Mouse (Mus musculus): ENCODE data around the gene Zbtb25. TPM values are rescaled to one million over a fixed set of nuclear protein-coding genes. Genes with fewer than 3 reads are reported as not detected.

Zbtb25 gene
- 10 to 100 TPM; 15.7 to 22.1 TPM for total RNA-seq (2021)

DNA sequence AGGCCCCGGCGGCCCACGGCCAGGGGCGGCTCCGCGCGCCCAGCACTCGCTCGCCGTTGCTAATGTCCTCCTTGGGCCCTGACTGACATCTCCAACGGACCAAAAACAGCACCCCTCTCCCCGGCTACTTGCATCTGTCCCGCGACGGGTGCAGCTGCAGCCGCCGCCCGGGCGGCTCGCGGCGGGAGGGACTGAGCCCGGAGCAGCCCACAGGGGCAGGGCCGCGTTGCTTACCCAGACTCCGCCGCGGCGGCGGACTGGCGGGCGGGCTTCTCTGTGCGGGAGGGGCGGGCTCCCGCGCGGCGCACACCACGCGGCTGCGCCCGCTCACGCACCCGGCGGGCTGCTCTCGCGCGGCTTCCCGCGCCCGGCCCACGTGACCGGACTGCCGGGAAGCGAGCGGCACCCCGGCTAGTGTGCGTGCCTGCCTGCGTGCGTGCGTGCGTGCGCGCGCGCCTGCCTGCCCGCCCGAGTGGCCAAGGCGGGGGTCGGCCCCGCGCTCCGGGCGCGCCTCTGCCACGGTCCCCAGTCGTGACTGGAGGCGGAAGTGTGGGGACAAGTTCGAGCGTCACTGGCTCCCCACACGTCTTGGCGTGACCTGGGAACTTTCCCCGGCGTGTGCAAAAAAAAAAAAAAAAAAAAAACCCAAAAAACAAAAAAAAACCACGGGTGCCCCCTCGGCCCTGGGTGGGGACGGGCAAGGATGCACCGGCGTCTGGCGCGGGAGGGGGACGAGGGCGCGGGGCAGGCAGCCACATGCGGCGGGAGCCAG lies at the start of gene Zbtb25:
Zbtb25 (minus strand) TSS at position 397 of the 772 bp plus-strand sequence.
- DNase-seq: peak; percentile 88

- no peak for DNase-seq
These were observed 48.9 kb upstream of the Zbtb25 start for GRCm38 (mm10) chr12:76418346-76418745.

GRCm38 (mm10) chr12:76417433-76417854 lies 48.0 kb upstream of the Zbtb25 start, which contains the start of gene Ppp1r36:
TSS of gene Ppp1r36 (plus strand) at chr12:76417538.
- no peak for DNase-seq

DNA sequence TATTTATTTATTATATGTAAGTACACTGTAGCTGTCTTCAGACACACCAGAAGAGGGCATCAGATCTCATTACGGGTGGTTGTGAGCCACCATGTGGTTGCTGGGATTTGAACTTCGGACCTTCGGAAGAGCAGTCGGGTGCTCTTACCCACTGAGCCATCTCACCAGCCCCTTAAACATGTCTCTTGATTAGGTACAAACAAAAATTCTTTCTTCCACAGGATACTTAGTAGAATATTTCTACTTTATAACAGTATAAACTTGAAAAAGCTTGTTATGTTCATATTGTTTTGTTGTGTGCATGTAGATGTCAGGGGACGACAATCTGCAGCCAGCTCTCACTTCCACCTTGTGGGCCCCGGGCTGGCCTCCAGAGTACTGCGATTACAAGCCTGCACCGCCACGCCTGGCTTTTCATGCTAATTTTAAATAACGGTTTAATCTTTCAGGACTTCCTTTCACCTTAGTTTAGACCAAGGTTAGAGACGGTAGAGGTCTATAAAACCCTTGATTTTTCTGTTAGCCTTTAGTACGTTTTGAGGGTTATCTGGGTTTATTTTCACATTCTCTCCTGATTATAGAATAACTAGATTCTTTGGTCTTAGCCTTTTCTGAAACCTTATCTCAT lies 46.1 kb upstream of the Zbtb25 start:
- DNase-seq: no peak

GRCm38 (mm10) chr12:76409166-76409565 lies 39.8 kb upstream of the Zbtb25 start:
- DNase-seq: no peak

GRCm38 (mm10) chr12:76407184-76407583 lies 37.8 kb upstream of the Zbtb25 start:
- no peak for DNase-seq

DNA sequence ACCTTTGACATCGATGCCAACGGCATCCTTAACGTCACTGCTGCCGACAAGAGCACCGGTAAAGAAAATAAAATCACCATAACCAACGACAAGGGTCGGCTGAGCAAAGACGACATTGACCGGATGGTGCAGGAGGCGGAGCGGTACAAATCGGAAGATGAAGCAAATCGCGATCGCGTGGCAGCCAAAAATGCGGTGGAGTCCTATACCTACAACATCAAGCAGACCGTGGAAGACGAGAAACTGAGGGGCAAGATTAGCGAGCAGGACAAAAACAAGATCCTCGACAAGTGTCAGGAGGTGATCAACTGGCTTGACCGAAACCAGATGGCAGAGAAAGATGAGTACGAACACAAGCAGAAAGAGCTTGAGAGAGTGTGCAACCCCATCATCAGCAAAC lies 36.6 kb upstream of the Zbtb25 start:
- DNase-seq: peak; percentile 9

GRCm38 (mm10) chr12:76405183-76405970 lies 36.0 kb upstream of the Zbtb25 start:
- peak; percentile 34 to 42 for DNase-seq

DNA sequence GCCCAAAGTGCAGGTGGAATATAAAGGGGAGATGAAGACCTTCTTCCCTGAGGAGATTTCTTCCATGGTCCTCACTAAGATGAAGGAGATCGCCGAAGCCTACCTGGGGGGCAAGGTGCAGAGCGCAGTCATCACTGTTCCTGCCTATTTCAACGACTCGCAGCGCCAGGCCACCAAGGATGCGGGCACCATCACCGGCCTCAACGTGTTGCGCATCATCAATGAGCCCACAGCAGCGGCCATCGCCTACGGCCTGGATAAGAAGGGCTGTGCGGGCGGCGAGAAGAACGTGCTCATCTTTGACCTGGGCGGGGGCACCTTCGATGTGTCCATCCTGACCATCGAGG lies 35.4 kb upstream of the Zbtb25 start:
- peak in 1 of 2 experiments; percentile 32 for DNase-seq

DNA sequence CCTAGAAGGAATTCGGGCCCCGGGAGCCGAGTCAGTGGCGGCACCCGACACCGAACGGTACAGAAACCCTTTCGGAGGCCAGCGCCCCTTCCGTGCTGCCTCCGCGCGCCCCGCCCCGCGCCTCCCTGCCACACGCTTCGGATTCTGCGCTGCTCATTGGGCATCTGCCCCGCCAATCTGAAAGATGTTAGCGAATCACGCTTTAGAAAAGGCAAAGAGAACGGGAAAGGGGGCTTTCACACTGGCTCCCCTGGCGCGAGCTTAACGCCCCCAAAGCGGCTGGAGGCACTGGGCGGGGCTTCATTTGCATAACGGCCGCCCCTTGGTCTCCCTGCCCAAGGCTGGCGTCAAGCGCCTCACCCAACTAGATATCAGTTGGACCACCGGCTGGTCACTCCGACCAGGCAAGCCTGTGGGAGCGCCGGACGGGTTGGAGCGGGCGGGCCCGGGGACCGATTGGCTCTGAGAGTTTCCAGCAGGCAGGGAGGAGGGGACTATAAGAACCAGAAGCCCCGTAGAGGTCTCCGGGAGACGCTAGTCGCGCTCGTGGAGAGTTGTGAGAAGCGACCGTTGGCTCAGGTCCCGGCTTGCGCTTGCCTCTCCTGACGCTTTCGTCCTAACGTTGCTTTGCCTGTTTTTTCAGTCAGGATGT lies 34.6 kb upstream of the Zbtb25 start, which contains the start of gene Hspa2:
Hspa2 (plus strand) TSS at position 291 of the 652 bp plus-strand sequence.
- DNase-seq: peak; percentile 100

DNA sequence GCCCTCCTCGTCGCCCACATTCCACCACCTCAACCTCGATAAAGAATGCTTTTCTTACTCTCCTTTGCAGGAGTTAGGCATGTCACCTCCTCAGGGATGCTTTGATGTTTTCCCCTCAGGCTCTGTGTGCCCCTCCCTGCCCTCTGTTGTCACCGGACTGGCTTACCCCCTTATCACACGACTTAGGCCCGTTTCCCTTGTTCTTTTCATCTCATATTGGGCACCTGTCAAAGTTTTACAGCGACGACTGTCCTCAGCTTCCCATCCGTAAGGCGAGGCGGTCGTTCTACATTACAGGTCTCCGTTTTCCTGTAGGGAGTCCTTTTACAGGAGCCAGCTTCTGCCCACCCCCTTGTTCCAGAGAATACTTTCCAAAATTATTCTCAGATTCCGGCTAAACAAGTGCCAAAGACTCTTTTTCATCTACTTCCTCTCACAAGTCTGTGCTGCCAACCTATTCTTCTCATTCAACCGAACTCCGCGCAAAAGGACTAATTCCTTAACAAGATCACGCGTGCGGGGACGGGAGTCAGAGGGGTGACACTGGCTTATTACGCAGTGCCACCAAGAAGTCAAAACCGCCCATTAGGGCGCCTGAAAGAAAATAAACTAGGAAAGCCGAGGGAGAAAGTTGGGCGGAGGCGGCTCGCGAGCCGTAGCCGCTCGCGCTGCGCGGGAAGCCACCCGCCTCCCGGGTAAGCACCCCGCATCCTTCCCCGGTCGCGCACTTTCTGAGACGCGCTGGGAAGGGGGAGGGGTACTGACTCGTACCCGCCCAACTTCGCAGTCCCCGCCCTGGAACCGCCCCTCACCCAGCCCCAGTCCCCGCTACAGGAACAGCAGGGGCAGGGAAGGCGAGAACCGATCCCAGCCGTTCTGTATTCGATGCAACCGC lies 33.8 kb upstream of the Zbtb25 start:
- no peak for DNase-seq

DNA sequence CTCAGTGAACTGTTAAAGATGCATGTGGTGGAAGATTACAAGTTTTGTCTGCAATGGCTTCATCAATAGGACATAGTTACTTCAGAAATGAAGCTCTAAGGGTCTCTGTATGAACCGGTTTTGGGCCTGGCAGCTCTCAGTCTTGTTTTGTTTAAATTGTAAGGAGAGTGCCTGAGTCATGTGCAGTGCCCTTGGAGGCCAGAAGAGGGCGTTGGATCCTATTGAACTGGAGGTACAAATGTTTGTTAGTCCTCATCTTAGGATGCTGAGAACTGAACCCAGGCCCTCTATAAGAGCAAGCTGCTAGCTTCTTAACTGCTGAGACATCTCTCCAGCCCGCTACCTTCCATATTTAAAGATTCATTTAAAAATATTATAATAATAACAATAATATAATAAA lies 32.3 kb upstream of the Zbtb25 start:
- no peak for DNase-seq

DNA sequence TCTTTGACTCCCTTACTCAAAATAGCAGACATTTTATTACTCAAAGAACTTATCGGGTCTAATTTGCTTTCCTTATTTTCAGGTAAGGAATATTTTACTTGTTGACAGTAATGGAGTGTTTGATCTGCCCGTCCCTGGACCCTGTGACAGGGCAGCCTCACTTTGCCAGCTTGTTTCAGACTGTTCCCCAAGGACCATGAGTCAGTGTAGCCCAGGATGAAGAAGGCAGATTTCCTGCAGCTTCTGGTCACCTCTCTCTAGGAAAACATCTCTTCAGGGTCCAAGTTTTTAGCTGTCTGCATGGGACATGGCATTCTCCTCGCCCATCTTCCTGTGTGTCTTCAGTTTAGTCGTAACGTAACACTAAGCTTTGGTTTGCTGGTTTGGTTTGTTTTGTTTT lies 27.9 kb upstream of the Zbtb25 start:
- DNase-seq: no peak

GRCm38 (mm10) chr12:76392979-76393378 lies 23.6 kb upstream of the Zbtb25 start:
- DNase-seq: no peak

DNA sequence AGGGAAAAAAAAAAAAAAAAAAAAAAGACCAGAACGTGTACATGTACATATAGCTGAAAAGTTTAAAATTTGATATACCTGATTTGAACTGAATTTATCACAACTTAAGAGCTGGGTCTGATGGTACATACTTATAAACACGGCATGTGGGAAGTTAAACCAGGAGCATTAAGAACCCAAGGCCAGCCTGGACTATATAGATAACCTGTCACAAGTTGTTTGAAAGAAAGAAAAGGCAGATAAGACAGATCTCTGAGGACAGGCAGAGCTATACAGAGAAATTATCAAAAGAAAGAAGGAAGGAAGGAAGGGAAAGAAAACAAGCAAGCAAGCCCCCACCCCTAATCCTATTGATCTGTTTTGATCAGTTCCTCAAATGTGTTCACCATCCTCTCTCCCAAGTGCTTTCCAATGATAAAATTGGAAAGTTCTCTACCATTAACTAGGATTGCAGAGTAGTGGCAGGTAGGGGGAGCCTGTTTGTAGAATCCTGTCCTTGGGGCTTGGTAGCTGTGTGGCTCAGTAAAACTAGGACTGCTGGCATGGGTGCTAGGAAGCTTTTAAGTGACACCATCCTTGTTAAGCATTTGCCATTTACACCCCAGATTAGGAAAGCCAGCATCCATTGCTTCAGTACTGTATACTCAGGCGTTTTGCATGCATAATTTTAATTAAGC lies 22.3 kb upstream of the Zbtb25 start:
- no peak for DNase-seq

DNA sequence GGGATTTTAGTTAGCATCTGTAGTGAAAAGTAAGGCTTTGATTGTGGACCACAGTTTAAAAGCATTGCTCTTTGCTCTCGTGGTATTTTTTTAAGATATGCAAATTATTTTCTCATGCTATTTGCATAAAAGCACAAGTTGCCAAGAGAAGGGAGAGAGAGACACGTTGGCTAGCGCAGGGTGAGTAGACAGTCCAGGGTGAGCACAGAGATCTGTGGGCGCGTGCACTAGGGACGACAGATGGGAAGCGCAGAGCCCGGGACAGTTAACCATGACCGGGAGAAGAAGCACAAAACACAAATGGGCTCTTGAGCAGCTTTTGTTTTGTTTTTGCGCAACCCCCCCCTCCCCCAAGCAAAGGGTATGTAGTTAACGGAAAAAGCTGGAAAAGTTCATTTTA lies 19.4 kb upstream of the Zbtb25 start:
- no peak for DNase-seq

GRCm38 (mm10) chr12:76385342-76385741 lies 15.9 kb upstream of the Zbtb25 start:
- DNase-seq: no peak

GRCm38 (mm10) chr12:76380151-76380550 lies 10.7 kb upstream of the Zbtb25 start:
- no peak for DNase-seq

DNA sequence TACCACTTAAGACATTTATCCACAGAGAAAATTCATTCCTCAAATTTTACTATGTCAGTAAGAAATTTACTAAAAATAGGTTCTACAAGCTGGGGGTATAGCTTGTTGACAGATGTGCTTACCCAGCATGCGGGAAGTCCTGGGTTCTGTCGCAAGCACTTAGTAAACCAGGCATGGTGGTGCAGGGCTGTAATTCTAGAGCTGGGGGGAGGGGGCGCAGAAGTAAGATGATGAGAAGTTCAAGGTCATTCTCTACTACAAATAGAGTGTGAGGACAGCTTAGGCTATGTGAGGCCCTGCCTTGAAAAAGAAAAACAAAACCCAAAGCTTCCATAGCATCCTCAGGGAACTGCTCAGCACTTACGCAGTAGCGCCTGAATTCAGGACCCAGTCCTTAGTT lies 9.2 kb upstream of the Zbtb25 start:
- no peak for DNase-seq

DNA sequence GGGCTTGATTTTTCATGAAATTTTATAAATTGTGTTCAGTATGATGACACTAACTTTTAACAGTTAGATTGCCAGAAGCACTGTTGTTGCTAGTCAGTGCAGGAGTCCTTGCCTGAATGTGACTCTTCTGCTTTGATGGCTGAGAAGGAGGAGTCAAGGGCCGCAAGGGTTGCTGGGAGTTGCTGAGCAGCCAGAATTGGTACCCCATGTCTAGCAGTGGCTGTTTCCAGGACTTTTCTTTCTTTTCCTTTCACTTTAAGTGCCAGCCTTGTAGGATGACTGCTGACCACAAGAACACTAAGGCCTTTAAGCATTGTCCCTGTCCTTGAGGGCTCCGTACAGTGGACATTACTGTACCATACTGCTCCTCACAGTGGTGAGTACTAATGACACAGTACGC lies 8.3 kb upstream of the Zbtb25 start:
- DNase-seq: no peak

DNA sequence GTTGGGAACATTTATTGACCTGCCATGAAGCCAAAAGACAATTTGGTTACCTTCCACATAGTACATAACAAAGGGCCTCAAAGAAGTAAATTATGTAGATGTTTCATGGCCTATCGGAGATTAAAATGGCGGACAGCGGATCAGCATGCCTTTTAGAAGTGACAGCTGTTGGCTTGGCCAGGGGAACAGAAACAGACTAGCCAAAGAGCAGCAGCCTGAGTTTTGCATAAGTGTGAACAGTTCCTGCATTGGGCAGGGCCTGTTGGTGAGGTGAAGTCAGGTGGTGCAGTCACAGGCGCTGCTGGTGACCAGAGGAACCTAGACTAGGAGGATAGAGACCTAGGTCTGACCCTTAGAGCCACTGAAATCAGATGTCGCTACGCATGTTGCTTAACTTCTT lies 7.7 kb upstream of the Zbtb25 start:
- DNase-seq: no peak
